Mouse (Mus musculus) layer of hippocampus, adult 8-10 months (tissue): ENCODE results near the gene Cdc14a. TPM values are rescaled to one million over a fixed set of nuclear protein-coding genes. Genes with fewer than 3 reads are reported as not detected.
A peak's percentile ranks its signal among the peaks of the same experiment; 100 is the strongest.

Experiments used
- DNase-seq, 2 experiments: peaks; one replicate each; pipeline ENCODE4 v3.0.0; 2022; ENCODE audit warnings: low spot score in 2 of 2
- total RNA-seq, 4 experiments: library from RNA; stranded (reverse); gene quantifications; 2 replicates each; pipeline ENCODE4 v1.2.4; 2022

Gene Cdc14a
- total RNA-seq, 4 experiments from 2014 or later = 6.2 to 10.8 (median 7.4) TPM

DNA sequence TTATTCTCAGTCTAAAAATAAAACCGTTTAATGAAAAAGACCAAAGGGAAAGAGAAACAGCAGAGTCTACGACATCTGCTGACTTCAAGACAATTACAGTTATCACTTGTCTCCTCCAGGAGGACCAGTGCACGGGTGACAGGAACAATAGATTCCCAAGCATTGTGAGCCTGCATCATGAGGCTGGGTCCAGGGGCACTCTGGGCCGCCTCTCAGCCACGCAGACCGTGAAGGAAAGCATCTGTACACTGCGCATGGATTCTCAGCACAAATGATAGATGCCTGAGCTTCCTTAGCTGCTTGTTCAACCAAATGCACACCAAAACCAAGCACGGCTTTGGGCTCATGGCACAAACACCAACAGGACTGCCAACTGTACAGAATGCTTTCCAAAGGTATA, 146.7 kb downstream of the Cdc14a start:
- no peak for DNase-seq

DNA sequence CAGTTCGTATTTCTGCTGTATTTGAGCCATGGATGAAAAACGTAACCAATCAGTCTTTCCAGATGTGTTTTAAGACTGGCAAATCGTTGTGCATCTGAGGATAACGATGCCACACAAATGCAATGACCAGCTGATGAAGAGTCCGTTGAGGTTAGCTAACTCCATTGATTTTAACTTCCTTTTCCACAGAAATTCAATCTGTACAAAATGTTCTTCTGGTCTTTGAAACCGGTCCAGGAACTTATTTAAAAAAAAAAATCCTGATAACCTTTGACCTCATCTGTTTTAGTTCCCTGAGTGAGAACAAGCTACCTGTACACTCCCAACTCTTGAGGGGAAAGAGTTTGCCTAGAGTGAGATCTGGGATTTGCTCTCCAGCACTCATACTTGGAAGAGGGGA, 152.2 kb downstream of the Cdc14a start:
- DNase-seq = no peak

DNA sequence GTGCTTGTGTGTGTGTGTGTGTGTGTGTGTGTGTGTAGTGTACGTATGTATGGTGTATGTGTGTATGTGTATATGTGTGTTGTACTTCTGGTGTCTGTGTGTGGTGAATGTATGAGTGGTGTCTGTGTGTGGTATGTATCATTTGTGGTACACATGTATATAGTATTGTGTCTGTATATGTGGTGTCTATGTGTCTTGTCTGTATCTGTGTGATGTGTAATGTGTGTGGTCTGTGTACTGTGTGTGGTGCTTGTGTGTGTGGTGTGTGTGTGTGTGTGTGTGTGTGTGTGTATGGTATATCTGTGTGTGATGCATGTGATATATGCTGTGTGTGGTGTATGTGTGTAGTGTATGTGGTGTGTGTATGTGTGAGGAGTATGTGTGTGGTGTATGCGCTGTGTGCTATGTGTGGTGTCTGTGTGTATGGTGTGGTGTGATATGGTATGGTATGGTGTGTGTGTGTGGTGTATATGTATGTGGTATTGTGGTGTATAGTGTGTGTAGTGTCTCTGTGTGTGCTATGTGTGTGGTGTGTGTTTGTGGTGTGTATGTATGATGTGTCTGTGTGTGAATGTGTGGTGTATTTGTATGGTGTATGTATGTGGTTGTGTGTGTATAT, 156.7 kb downstream of the Cdc14a start:
- DNase-seq = no peak

DNA sequence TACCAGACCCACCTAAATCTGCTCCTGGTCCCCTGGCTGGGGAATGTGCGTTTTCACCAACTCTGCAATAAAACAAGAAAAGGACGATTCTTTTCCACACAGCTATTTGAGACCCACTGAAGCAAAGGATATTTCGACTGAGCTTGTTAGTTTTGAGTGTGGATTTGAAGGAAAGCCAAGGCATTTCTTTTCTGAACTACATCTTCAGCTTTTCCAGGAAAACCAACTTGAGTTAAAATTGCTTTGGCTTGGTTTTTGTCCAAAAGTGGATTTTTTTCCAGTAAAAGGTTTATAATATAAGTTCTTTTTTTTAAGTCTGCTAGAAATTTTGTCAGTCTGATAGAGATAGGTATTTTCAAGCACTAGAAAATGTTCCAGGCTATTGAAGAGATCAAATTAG, 157.5 kb downstream of the Cdc14a start:
- DNase-seq = no peak

DNA sequence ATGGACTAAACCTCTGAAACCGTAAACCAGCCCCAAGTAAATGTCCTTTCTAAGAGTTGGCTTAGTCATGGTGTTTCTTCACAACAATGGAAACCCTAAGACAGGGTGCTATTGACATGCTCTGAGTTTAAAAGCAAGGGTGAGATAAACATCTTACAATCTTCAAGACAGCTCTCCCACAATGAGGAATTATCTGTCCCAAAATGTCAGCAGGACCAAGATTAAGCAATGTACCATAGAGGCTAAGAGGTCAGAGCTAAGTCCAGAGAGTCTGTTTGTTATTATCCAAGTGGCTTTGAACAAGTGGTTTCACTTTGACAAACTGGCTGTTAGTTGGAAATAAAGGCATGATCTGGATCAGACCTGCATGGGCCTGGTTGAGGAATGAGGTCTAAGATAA, 159.9 kb downstream of the Cdc14a start:
- no peak for DNase-seq

DNA sequence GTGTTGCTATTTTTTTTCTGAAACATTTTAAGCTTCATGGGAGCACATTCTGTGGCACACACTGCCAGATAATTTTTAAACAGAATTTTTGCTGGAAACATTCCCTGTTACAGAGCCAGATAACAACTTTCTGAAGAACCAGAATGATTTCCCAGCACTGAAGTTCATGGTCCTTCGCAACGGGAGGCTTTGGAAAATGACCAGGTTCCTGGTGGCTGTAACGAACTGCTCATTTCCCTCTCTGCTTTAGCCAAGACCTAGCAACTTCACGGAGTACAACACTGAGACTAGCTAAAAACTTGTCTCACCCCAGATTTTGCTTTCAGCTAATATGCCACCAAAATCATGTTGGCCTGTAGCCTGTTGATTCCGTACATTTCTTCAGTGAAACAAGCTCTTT, 160.8 kb downstream of the Cdc14a start:
- no peak for DNase-seq

DNA sequence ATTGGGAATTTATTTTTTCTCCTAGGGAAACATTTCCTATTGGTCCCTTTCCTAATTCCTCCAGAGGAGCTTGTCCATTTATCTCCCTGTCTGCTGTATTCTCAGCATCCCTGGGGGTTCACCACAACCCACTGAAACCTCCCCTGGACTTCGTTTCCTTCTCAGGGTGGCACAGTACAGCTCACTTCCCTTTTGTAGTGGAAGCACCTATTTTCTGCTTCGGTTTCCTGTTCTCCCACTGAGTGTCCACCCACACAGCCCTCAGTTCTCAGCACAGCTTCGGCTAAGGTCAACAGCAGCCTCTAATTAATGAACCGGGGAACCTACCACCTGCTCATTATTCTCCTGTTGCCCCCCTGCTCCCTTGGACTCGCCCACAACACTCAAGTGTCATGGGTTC, 167.7 kb downstream of the Cdc14a start:
- DNase-seq = no peak

DNA sequence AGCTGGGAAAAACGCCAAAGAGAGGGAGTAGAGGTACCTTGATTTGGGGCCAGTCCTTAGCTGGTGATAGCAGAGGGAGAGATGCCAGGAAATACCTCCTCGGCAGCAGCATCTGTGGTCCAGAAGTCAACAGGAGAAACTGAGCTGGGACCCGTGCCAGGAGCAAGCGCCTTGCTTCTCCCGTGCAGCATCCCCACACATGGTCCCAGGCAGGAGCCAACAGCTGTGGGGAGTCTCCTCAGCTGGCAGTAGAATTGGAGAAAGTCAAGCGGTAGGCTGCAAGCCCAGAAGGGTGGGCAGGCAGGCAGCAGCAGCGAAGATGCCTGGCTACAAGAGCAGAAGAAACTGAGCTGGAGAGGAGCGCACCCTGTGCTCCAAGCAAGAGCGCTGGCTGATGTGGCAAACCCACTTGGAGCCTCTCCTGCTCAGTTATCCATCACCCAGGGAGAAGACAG, 170.7 kb downstream of the Cdc14a start, which contains the start of gene Gpr88:
TSS of gene Gpr88 (minus strand) at position 427 of the 455 bp plus-strand sequence.
- peak; percentile 58 to 69 for DNase-seq

DNA sequence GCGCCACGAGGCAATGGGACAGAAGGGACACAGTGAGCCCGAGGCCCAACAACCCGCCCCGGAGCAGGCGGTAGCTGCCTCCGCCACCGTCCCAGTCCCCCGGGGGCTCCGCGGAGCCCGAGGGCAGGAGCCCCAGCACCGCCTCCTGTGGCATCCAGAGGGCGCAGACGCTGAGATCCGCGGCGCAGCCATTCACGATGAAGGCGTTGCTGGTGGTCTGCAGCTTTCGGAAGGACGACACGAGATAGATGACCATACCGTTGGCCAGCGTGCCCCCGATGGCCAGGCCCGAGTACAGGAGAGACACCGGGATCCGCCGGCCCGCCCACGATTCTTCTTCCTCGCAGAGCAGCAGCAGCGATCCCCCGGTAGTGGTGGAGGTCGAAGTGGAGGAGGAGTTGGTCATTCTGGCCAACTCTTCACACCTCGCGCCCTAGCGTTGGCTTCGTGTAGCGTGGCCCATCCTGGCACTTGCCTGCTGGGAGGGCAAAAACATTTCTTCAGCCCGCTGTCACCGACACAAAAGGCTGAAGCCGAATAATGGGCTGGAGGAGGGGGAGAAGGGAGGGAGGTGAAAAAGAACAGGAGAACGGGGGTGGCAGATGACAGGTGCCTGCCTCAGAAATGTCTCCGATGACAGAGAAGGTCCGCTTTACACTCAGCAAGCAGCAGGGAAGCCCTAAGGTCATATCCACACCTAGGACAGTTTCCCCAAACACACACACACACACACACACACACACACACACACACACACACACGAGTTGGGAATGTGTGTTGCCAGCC, 171.4 kb downstream of the Cdc14a start:
- DNase-seq = no peak

DNA sequence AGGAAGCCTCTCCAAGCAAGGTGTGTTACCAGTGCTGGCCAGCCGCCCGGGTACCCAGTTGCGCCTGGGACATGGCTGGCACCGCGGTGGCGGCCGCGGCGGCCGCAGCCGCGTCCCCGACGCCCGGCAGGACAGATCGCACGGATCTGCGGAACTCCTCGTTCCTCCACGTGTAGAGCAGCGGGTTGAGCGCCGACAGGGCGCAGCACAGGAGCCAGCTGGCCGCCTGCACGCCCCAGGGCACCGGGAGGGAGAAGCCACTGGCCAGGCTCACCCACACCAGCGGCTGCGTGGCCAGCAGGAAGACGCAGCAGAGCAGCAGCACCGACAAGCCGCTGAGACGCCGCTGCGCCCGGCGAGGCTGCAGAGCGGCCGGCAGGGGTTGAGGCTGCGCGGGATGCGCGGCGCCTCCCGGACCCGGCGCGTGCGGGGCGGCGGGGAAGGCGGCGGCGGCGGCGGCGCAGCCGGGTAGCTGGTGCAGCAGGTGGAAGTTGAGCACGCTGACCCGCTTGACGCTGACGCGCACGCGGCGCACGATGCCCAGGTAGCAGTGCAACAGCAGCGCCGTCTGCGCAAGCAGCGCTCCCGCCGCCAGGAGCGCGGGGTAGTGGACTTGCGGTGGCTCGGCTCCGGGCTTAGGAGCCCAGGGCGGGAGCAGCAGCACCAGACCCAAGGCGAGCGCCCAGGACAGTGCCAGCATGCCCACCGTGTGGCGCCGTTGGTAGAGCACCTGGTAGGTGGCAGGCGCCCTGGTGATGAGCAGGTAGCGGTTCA, 172.2 kb downstream of the Cdc14a start:
- peak in 1 of 2 experiments; percentile 19 for DNase-seq

DNA sequence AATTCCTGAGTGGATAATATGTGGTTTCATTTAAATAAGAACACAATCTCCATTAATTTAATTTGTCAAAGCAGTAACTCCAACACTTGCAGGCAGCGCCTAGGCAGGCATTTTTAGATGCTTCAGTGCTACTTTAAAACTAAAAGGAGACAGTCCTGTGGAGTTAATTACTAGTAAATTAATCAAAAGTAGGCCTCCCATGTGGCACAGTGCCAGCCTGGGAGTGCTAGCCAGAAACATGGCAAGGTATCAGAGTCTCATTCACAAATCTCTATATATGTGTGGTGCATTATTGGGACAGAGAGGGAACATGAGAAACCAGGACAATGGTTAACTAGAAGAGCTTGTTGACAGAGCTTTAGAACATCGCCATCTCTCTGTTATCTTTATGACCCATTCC, 174.8 kb downstream of the Cdc14a start:
- no peak for DNase-seq

DNA sequence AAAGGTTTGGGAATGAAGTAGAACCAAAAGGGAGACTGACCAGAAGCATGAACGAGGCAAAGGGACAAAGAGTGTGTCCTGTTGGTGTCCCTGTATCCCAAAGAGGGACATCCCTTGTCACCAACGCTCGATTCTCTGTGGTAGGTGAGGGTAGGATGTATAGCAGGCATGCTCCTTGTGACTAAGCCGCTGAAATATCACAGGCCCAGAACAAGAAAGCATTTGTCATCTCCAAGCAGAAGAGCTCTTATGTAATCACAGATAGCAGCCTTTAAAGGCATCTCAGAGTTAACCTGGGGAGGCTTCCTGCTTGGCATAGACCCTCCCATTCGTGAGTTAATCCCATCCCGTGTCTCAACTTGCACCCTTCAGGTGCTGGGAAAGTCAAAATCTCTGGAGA, 179.4 kb downstream of the Cdc14a start:
- no peak for DNase-seq

DNA sequence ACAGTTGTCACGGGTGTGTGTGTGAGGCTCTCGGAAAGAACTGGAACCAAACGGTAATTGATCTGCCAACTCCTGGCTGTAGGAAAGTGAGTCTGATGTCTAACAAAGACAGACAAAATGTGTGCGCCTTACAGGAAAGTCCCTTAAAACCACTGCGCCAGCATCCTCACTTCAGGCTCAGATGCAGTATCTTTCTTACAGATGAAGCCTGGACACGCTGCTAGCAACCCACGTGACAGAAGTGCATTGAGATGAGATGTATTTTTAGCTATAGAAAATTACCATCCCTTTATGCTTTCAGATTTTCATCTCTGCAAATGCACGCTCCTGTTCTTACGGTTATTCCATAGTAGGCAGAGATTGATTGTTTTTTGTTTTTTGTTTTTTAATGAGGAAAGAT, 181.1 kb downstream of the Cdc14a start:
- DNase-seq = no peak

DNA sequence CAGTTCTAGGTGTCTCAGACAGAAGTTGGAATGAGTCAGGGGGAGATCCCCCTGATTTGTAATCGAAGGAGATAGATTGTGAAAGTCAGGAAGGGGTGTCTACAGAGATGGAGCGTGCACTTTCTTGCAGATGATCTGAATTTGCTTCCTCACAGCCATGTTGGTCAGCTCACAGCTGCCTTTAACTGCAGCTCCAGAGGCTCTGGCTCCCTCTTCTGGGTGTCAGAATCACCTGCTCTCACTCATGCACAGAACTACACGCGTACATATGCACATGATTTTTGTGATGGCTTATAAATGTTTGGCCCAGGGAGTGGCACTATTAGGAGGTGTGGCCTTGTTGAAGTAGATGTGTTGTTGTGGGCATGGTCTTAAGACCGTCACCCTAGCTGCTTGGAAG, 186.3 kb downstream of the Cdc14a start:
- DNase-seq = no peak

DNA sequence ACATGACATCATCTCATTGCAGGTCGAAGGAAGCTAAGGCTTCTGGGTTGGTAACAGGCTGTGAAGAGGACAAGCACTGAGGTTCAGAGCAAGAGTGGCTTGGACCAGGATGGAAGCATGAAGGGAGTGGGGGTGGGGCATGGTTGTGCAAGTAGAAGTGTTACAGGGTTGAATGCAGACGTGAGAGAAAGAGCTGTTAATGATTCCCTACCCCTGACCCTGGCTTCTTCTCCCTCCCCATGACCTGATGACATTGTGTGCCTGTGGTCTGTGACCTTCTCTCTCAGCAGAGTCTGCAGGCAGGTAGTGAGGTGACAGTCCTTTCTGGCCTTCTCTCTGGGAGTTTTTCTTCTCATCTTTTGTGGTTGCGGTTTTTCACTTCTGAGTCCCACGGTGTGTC, 187.0 kb downstream of the Cdc14a start:
- DNase-seq = no peak

DNA sequence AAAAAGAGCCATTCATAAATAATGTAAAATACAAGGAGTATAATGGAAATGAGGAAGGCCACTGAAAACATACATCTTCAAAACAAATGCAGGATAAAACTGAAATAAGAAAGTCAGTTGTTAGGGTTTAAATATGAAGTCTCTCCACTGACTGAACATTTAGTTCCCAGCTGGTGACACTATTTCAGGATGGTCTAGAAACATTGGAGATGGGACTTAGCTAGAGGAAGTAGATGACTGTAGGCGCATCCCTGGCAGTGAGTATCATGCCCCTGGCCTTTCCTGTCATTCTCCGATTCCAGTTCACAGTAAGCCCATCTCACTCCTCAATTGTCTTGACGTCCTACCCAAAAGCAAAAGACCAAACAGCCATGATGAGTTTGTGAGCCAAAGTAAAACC, 190.3 kb downstream of the Cdc14a start:
- no peak for DNase-seq

DNA sequence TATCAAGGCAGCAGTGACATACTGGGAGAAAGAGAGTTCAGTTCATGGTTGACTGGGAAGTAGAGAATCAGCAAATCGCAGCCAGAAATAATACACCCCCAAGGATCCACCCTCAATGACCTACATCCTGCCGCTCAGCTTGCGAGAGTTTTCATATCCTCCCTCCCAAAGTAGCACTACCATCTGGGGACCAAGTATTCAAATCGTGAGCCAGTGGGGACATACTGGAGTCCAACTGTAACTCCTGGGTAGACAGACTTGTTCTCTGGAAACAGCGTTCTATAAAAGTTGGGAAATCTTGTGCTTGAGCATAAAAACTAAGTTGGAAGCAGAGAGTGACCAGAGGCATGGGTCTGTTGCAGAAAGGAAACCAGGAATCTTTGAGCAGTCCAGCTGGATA, 191.1 kb downstream of the Cdc14a start:
- no peak for DNase-seq

DNA sequence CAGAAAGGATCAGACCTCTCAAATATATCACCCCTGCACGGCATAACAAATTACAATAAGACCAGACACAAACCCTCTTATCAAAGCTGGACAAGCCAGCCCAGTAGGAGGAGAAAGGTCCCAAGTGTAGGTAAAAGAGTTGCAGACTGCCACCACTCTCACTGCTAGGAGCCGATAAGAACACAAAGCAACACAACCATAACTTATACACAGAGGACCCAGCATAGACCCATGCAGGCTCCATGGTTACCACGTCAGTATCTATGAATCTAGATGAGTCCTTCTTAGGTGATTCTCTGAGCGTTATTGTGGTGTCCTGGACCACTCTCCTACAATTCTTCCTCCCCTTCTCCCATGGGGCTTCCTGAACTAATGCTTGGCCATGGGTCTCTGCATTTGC, 194.5 kb downstream of the Cdc14a start:
- DNase-seq = no peak

DNA sequence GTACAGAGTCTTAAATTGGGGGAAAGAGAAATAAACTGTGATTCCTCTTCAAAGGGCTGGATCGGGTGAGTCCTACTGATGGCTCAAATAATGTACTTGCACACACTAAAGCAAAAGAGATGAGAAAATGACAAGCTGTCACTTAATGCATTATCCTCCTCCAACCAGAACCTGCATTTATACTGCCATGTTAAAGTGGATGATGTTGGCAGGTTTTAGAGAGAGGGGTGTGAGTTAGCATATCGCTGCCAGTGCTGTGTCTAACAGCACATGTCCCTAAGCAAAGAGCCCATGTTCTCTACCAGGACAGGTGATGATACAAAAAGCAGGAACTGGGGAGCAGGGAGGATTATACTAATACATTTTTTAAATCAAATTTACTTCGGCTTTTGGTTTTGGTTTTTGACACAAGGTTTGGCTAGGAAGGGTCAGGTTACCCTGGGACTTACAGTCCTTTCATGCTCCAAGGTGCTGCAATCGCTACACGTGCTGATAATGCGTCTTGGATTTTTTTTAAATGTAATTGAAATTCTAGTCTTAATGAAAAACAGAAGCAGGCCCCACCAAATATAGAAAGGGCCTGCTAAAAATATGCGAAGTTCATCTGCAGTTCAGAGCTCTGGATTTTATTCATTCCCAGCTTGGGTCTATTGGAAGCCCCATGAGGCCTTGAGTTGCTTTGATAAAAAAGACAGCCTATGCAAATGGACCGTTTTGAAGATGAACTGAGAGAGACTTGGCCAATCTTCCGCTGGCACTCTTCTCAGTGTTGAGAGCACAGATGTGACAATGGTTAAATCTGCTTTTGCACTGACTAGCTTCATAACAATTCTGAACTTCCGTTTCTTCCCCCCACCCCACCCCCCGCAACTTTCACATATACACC, 195.2 kb downstream of the Cdc14a start:
- no peak for DNase-seq

DNA sequence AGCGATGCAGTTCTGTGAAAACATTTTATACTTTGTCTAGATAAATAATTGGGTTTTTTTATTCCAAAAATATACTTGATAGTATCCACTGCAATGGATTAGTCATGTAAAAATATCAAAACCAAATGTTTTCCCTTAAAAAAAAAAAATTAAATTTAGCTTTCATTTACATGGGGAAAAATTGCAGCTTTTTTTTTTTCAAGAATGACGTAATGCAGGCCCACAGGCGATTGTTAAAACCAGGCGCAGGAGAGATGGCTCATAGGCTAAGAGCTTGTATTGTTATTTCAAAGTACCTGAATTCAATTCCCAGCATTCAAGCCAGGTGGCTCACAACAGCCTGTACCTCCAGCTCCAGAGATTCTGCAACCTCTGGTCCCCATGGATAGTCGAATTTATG, 196.4 kb downstream of the Cdc14a start:
- no peak for DNase-seq

DNA sequence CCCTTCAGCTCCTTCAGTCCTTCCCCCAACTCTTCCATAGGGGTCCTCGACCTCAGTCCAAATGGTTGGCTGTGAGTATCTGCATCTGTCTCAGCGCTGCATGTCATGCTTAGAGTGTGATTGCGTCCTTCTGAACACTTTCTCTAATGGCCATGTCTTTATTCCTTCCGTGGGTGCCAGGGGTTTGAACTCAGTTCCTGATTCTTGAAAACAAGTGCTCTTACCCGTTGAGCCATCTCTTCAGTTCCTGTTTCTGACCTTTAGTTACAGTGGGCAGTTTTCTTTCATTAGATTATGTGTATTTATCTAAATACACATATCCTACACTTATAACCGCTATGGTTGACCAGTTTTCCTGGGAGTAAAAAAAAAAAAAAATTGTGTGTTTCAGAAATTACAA, 196.9 kb downstream of the Cdc14a start:
- DNase-seq = no peak
